Mouse (Mus musculus): ENCODE data around the gene Exosc9.

GRCm38 (mm10) chr3:36532738-36533137 lies 19.7 kb upstream of the Exosc9 start:
- TF ChIP-seq CTCF (IDR thresholded peaks at IDR 0.05; ENCODE audit: control insufficient read depth, insufficient read depth, insufficient read length) (no peak), FOSL1 (IDR thresholded peaks at IDR 0.05; ENCODE audit: insufficient read depth, low read length, poor library complexity, severe bottlenecking) (no peak)
